In genomic region chr10:37397271-37397991, GRCm38 (mm10) we compare ENCODE assay signal across 8 mouse cellular contexts.
DNase-seq lines count a peak whose midpoint lies in the region; ATAC-seq and TF ChIP-seq lines count a peak whose summit lies in the region.

No protein-coding gene starts in this region.

- TF ChIP-seq CTCF in heart, postnatal 0 days (IDR thresholded peaks at IDR 0.05; ENCODE audit: low read depth) = no peak
- TF ChIP-seq CTCF in lung, embryonic 14.5 days (IDR thresholded peaks at IDR 0.05; ENCODE audit: low read depth) = no peak

- ATAC-seq in forebrain, embryonic 12.5 days (ENCODE audit: low FRiP score) = peak; percentile 97
- ATAC-seq in heart, postnatal 0 days (ENCODE audit: insufficient read depth, low read depth) = peak; percentile 96
- ATAC-seq in lung, embryonic 14.5 days (ENCODE audit: insufficient read depth) = peak; percentile 93

- TF ChIP-seq EP300 in heart, postnatal 0 days (IDR thresholded peaks at IDR 0.05; ENCODE audit: low read depth) = peak; percentile 93

- H3K4me3 ChIP-seq in brown adipose tissue, adult 24 weeks (ENCODE audit: insufficient read depth, low read depth, low read length) = peak overlapping the region; percentile 47
- H3K4me3 ChIP-seq in forebrain, embryonic 12.5 days (replicated peaks) = peak overlapping the region; percentile 29
- peak overlapping the region; percentile 47 for H3K4me3 ChIP-seq in heart, postnatal 0 days (ENCODE audit: low read depth, low read length)
- peak overlapping the region; percentile 25 for H3K4me3 ChIP-seq in lung, embryonic 14.5 days (ENCODE audit: low read depth, low read length)

- peaks cover 4% of the 10 kb centered on the region for H3K4me1 ChIP-seq in brown adipose tissue, adult 24 weeks (ENCODE audit: control insufficient read depth, insufficient read depth, insufficient read length, low read length)
- H3K4me1 ChIP-seq in forebrain, embryonic 12.5 days = peaks cover 22% of the 10 kb centered on the region
- peaks cover 5% of the 10 kb centered on the region for H3K4me1 ChIP-seq in heart, postnatal 0 days (ENCODE audit: control insufficient read depth, insufficient read depth)
- no peaks in the 10 kb centered on the region; the same call in 1 of the 2 replicates for H3K4me1 ChIP-seq in lung, embryonic 14.5 days (ENCODE audit: insufficient read depth)

- WGBS in forebrain, embryonic 12.5 days = 5% methylated on average over 18 of the region's 18 CpGs
- 4% methylated on average over 18 of the region's 18 CpGs for WGBS in heart, postnatal 0 days
- WGBS in lung, embryonic 14.5 days = 4% methylated on average over 18 of the region's 18 CpGs

- H3K27me3 ChIP-seq in forebrain, embryonic 12.5 days = no peaks in the 10 kb centered on the region
- H3K27me3 ChIP-seq in heart, postnatal 0 days (ENCODE audit: control insufficient read depth, insufficient read depth, low read length) = no peaks in the 10 kb centered on the region
- no peaks in the 10 kb centered on the region for H3K27me3 ChIP-seq in lung, embryonic 14.5 days (ENCODE audit: insufficient read depth, low read length)

- peak overlapping the region; percentile 25; the same call in 1 of the 2 replicates for H3K9ac ChIP-seq in forebrain, embryonic 12.5 days
- peak overlapping the region; percentile 63 for H3K9ac ChIP-seq in heart, postnatal 0 days (replicated peaks; ENCODE audit: low read depth, low read length)
- peak overlapping the region; percentile 33; the same call in 1 of the 2 replicates for H3K9ac ChIP-seq in lung, embryonic 14.5 days

- peak overlapping the region; percentile 74 for H3K27ac ChIP-seq in brown adipose tissue, adult 24 weeks (replicated peaks; ENCODE audit: low read depth, low read length)
- peak overlapping the region; percentile 91 for H3K27ac ChIP-seq in forebrain, embryonic 12.5 days
- peak overlapping the region; percentile 80 for H3K27ac ChIP-seq in heart, postnatal 0 days (ENCODE audit: low read depth)
- H3K27ac ChIP-seq in lung, embryonic 14.5 days (ENCODE audit: low read depth) = peak overlapping the region; percentile 65

- peak; percentile 9 to 11 for DNase-seq in B cell, adult 2 months
- DNase-seq in heart, postnatal 0 days (ENCODE audit: low spot score) = peak; percentile 87
- peak; percentile 27 to 48 for DNase-seq in kidney, postnatal 25 days
- DNase-seq in lung, embryonic 14.5 days = peak; percentile 80
- peak; percentile 31 for DNase-seq in ovary, postnatal 10 days (ENCODE audit: low spot score)
- DNase-seq in urinary bladder, postnatal 36 days (ENCODE audit: low spot score in 2 of 2) = peak; percentile 21 to 33

- H3K9me3 ChIP-seq in forebrain, embryonic 12.5 days = no peaks in the 10 kb centered on the region
- no peaks in the 10 kb centered on the region for H3K9me3 ChIP-seq in heart, postnatal 0 days (replicated peaks; ENCODE audit: control insufficient read depth, low read length)
- no peaks in the 10 kb centered on the region for H3K9me3 ChIP-seq in lung, embryonic 14.5 days (ENCODE audit: low read depth, low read length)

- H3K36me3 ChIP-seq in forebrain, embryonic 12.5 days (replicated peaks) = no peaks in the 10 kb centered on the region
- H3K36me3 ChIP-seq in heart, postnatal 0 days (replicated peaks; ENCODE audit: control insufficient read depth, insufficient read depth, low read length) = no peaks in the 10 kb centered on the region
- no peaks in the 10 kb centered on the region for H3K36me3 ChIP-seq in lung, embryonic 14.5 days (ENCODE audit: insufficient read depth)

- peak overlapping the region; percentile 57 for H3K4me2 ChIP-seq in forebrain, embryonic 12.5 days
- peak overlapping the region; percentile 72 for H3K4me2 ChIP-seq in heart, postnatal 0 days (ENCODE audit: low read depth, low read length)
- peak overlapping the region; percentile 66 for H3K4me2 ChIP-seq in lung, embryonic 14.5 days

Comparison
In these comparisons a context has a peak if more than half of its experiments do, and no peak if none do; other contexts are left out.
1. Peak in every context shown above with its lines: DNase-seq, ATAC-seq, H3K4me3 ChIP-seq and H3K27ac ChIP-seq.
2. DNase-seq: peak in every context shown above with its lines; median percentile 87 in heart, postnatal 0 days; 80 in lung, embryonic 14.5 days; 38 in kidney, postnatal 25 days; 31 in ovary, postnatal 10 days; 27 in urinary bladder, postnatal 36 days; 10 in B cell, adult 2 months.